Mouse (Mus musculus) naive thymus-derived CD4-positive, alpha-beta T cell, adult 5 months (primary cell): ENCODE results near the gene Syce1. TPM values are rescaled to one million over a fixed set of nuclear protein-coding genes. Genes with fewer than 3 reads are reported as not detected.

Experiments
- polyA plus RNA-seq: library from polyadenylated mRNA; unstranded; fragments of 100-300 nt; shearing (Covaris generic); gene quantifications from one replicate; pipeline ENCODE4 v1.2.1, GENCODE M21; 2017

Syce1 gene
- polyA plus RNA-seq: 0.47 TPM

DNA sequence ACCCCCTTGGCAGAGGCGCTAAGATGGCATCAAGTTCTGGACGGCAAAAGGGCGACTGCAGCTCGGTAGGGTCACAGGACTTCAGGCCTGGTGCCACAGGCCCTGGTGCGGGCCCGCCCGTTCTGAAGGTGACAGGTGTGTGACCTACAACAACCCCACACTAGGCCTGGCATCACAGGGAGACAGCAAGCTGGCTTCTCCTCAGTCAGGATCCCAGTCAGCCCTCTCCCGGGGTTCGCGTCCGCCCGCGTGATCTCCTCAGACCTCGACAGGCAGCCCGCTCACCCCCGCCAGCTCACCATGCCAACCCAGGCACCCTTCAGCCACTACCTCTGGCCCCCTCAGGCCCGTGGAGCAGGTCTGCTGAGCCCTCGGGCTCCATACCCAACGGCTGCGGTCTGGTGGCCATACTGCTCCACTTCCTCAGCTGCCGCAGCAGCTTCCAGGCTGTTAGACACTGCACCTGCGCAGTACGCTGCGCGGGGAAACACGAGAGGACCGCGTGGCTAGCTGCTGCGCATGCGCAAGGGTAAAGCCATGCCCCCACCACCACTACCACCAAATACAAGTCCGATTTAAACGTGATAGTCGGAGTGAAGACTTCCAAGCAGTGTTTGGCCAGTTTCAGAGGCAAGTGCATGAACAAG, at the start of gene Syce1:
Syce1 (minus strand) TSS at position 447 of the 647 bp plus-strand sequence.

DNA sequence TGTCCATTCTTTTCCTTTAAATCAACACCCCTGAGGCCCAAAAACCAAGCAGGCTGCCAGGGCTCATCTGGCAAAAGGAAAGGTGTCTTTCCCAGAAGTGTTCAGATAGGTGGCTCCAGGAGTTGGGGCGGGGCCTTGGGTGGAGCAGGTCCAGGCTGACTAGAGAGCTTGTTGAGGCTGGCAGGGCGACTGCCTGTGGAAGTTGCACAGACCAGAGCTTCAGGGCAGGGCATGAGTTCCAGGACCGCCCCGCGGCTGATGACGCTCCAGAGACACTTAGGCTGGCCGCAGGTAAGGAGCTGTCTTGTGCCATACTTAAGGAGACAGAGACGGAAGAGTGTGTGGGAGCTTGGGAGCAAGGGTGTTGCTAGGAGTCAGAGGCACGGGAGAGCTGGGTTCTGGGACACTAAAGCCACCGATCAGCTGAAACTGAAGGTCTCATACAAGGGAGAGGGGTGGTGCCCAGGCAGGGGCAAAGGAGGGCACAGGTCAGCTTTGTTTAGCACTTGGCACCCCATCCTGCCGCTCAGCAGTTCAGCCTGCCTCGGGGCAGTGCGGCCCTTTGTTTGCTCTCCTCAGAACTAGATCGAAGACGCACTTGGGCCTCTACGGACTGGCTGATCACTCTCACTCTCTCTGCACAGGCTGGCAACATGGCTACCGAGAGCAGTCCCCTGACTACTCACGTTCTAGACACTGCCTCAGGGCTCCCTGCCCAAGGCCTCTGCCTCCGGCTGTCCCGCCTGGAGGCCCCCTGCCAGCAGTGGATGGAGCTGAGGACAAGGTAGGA, 47.5 kb upstream of the Syce1 start, which contains the start of gene Urah:
Urah (plus strand) TSS at position 51 of the 790 bp plus-strand sequence.

DNA sequence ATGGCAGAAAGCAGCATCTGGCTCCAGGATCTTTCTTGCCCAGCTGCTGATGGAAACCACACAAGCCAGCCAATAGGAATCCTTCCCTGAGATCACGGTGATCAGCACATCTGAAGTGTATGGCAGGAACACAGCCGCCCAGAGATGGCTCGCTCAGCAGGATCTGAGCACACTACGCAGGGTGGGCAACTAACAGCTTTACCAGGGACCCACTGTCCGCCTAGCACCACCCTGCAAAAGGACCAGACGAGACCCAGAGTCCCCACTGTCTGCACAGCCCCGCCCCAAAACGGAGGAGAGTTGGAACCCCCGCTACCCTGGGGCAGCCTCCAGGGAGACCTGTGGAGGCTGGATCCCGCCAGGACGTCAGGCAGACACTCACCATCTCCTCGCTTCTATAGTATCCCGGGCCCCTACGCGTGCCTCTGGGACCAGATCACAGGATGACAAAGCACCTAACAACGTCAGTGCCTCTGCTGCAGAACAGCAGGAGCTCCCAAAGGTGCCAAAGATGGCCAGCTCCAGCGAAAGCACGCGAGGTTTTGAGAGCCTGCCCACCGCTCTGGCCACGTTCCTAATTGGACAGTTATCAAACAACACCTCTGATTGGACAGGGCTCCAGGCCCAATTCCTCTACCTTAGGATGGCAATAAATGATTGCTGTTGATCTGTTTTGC, 34.1 kb upstream of the Syce1 start, which contains the start of gene Zfp941:
Zfp941 (minus strand) TSS at position 526 of the 677 bp plus-strand sequence.

DNA sequence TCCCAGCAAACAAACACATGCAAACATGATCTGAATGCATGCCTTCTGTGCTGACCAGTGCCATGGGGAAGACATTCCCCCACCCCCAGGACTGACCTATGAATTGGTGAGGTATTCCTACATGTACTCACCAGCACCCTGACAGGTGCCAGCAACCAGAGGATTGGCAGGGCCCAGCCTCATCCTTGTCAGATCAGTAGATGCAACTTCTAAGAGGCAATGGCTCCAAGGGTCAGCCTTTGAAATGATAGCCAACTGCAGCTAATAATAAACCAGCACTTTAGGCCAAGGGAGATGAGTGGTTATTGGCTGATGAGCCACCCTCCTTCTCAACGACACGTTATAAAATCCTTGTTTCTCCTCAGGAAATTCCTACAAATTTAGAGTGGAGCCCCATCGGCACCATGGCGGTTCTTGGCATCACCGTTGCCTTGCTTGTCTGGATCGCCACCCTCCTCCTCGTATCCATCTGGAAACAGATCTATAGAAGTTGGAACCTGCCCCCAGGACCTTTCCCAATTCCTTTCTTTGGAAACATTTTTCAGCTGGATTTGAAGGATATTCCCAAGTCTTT, 24.1 kb downstream of the Syce1 start, which contains the start of gene Cyp2e1:
Cyp2e1 (plus strand) TSS at position 293 of the 574 bp plus-strand sequence.

Other genes starting within 250 kb of the Syce1 start
- not detected for gene Olfr538, start 220.0 kb downstream of the Syce1 start, polyA plus RNA-seq
- gene Olfr46, start 186.6 kb downstream of the Syce1 start, polyA plus RNA-seq: not detected
- gene Olfr61, start 158.9 kb downstream of the Syce1 start, polyA plus RNA-seq: not detected
- gene Olfr53, start 141.4 kb downstream of the Syce1 start, polyA plus RNA-seq: not detected
- not detected for gene Olfr539, start 127.9 kb downstream of the Syce1 start, polyA plus RNA-seq
- not detected for gene Olfr45, start 105.9 kb downstream of the Syce1 start, polyA plus RNA-seq
- not detected for gene Olfr541, start 90.6 kb downstream of the Syce1 start, polyA plus RNA-seq
- not detected for gene Cyp2e1, start 24.1 kb downstream of the Syce1 start, polyA plus RNA-seq
- gene Zfp941, start 34.3 kb upstream of the Syce1 start, polyA plus RNA-seq: 0.11 TPM
- gene Urah, start 47.2 kb upstream of the Syce1 start, polyA plus RNA-seq: not detected
- gene Scgb1c1, start 57.7 kb upstream of the Syce1 start, polyA plus RNA-seq: not detected
- gene Odf3, start 60.0 kb upstream of the Syce1 start, polyA plus RNA-seq: not detected
- not detected for gene Gm45785, start 68.5 kb upstream of the Syce1 start, polyA plus RNA-seq
- gene Ric8a, start 69.1 kb upstream of the Syce1 start, polyA plus RNA-seq: 93.6 TPM
- gene Bet1l, start 69.7 kb upstream of the Syce1 start, polyA plus RNA-seq: 48.0 TPM
- 144 TPM for gene Psmd13, start 94.1 kb upstream of the Syce1 start, polyA plus RNA-seq
- 6.2 TPM for gene Sirt3, start 94.5 kb upstream of the Syce1 start, polyA plus RNA-seq
- gene Cox8b, start 112.6 kb upstream of the Syce1 start, polyA plus RNA-seq: not detected
- not detected for gene Nlrp6, start 133.1 kb upstream of the Syce1 start, polyA plus RNA-seq
- gene Pgghg, start 153.5 kb upstream of the Syce1 start, polyA plus RNA-seq: 11.9 TPM
- gene Ifitm5, start 162.4 kb upstream of the Syce1 start, polyA plus RNA-seq: not detected
- gene Gm45717, start 168.1 kb upstream of the Syce1 start, polyA plus RNA-seq: not detected
- not detected for gene Ifitm2, start 168.1 kb upstream of the Syce1 start, polyA plus RNA-seq
- not detected for gene Ifitm1, start 179.4 kb upstream of the Syce1 start, polyA plus RNA-seq
- not detected for gene Ifitm3, start 222.9 kb upstream of the Syce1 start, polyA plus RNA-seq
- not detected for gene Ifitm6, start 230.1 kb upstream of the Syce1 start, polyA plus RNA-seq
- gene Gm17387, start 241.3 kb upstream of the Syce1 start, polyA plus RNA-seq: not detected